Mouse (Mus musculus) adrenal gland, adult 8-10 months (tissue): ENCODE measurements around the gene Tmem259. TPM values are rescaled to one million over a fixed set of nuclear protein-coding genes. Genes with fewer than 3 reads are reported as not detected.

Experiments used
- DNase-seq: peaks from one replicate; pipeline ENCODE4 v3.0.0; 2022
- total RNA-seq, 4 experiments: library from RNA; stranded (reverse); gene quantifications; 2 replicates each; pipeline ENCODE4 v1.2.4; 2022

Tmem259 gene
- total RNA-seq = 100 to 1,000 TPM; 132 to 155 (median 141) TPM

DNA sequence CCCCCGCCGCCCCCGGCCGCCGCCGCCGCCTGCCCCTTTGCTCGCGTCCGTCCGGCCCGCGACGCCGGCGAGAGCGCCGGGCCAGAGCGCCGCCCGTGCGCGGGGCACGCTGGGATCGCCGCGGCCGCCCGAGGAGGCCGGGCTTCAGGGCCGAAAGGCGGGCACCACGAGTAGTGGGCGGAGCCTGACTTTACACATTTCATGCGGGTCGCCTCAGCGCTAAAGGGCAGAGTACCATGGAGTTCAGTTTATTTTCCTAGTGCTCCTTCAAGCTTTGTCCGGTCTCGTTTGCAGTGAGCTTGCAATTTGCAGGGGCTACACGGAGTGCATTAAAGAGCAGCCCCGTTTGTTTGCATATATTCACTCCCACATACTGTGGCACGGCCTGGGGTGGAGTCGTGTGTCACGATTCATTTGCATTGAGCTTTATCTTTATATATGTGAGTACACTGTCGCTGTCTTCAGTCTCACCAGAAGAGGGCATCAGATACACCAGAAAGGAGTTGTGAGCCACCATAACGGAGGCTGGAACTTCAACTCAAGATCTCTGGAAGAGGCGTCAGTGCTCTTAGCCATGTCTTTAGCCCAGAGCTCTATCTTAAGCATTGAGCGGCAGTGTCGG is at the start of gene Tmem259:
Gene Tmem259, minus strand, starts transcription at position 136 of the 622 bp plus-strand sequence.
- peak; percentile 80 for DNase-seq

DNA sequence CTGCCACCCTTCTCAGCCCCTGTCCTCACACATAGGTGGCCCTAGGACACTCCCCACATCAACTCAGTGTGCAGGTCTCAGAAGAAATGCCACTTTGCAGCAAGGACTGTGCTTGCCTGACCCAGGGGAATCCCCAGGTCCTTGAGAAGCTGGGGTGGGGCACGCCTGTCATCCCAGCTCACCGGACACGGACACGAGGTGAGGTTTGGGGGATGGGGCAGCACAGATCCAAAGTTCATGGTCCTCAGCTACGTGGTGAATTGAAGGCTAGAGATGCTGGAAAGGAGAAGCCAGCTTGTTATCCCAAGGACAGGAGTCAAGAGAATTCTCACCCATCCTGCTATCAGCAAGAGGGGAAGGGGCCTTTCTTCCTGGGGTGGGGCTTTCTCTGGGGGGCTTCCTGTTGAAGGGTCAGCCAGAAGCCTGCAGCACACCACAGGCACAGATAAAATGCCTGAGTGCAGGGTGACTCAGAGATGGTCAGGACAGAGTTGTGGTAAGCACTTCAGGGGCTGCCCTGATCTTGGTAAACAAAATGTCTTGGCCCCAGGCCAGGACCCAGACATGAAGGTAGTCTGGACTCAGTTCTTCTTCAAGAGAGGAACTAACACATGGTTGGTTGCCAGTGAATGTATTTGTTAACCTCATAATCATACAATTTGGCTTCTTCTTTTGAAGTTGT is 48.8 kb upstream of the Tmem259 start:
- DNase-seq = peak; percentile 70

GRCm38 (mm10) chr10:80030736-80031135 is 46.6 kb upstream of the Tmem259 start:
- DNase-seq = no peak

- no peak for DNase-seq
Observed at GRCm38 (mm10) chr10:80030191-80030590, 46.1 kb upstream of the Tmem259 start.

GRCm38 (mm10) chr10:80028521-80028846 is 44.4 kb upstream of the Tmem259 start:
- no peak for DNase-seq

DNA sequence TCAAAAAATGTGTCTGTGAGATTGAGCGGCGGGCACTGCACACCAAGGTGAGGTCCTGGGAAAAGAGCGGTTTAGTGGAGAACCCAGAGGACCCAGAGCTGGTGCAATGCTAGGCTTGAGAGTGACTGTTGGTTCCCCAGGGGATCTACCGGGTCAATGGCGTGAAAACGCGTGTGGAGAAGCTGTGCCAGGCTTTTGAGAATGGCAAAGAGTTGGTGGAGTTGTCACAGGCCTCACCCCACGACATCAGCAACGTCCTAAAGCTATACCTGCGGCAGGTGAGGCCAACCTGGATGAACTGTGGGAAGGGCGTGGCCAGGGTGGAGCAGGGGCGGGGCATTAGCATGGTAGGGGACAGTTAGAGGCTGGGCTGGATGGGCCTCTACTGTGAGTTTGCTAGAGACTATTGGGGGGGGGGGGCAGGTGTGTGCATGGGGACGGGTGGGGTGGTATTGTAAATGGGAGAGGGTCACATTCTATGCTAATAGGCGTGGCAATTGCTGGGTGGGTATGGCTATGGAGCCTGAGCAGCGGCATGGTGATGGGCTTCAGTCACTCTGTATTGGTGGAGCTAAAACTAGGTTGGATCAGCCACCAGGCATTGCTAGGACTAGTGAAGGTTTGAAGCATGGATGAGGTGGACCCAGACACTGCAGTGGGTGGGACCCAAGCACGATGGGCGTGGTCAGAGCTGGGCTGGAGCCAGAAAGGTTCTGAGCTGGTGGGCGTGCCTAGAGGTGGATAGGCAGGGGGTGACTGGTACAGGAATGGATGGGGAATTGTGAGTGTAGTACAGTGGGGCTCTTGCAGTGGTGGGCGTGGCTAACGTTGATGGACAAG is 43.8 kb upstream of the Tmem259 start:
- DNase-seq = no peak

DNA sequence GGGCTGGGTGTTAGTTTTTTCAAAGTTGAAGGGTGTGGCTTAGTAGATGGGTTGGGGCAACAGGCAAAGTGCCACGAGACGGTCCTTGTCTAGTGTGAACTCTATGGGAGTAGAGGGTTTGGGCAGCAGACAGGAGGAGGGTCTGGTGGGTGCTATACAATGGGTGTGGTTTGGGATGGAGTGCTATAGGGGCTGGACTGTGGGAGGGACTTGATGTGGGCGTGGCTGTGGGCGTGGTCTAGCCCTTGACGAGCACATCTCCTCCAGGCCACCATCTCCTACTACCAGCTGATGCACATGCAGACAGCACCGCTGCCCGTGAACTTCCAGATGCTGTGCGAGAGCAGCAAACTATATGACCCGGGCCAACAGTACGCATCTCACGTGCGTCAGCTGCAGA is 41.8 kb upstream of the Tmem259 start:
- DNase-seq = no peak

DNA sequence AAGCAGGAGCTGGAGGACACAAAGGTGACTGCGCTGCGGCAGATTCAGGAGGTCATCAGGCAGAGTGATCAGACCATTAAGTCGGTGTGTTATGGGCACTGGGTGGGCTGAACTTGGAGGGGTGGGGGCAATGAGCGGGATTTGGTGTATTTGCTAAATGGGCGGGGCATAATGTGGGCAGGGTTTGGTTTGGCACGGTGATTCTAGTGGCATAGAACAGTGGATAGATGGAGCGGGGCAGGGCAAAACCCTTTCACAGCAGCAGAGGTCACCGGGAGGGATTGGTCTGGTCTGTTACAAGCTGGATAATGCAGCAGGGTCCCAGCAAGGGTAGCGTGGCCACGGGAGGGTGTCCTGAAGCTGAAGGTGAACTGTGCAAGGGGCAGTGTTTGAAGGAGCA is 41.3 kb upstream of the Tmem259 start:
- DNase-seq = no peak

DNA sequence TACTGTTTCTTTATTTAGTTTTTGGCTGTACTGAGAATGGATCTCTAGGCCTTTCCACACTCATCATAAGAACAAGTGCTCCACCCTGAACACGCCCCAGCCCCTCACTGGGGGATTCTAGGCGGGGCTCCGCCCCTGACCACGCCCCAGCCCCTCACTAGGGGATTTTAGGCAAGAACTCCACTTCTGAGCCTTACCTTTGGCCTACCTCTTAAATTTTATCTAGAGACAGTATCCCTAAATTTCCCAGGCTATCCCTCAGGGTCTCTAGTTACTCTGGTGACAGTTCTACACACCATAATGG is 40.9 kb upstream of the Tmem259 start:
- DNase-seq = no peak

GRCm38 (mm10) chr10:80024229-80025043 is 40.3 kb upstream of the Tmem259 start:
- DNase-seq = no peak

DNA sequence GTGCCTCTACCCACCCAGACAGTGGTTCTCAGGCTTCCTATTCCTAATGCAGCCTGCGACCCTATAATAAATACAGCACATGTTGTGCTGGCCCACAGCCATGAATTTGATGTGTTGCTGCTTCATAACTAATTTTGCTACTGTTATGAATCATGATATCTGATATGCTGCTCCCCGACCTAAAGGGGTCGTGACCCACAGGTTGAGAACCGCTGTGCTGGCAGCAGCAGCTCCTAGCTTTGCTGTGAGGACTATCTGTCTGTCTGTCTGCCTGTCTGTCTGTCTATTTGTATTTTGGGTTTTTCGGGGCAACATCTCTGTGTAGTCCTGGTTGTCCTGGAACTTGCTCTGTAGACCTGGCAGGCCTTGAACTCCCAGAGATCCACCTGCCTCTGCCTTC is 39.6 kb upstream of the Tmem259 start:
- no peak for DNase-seq

DNA sequence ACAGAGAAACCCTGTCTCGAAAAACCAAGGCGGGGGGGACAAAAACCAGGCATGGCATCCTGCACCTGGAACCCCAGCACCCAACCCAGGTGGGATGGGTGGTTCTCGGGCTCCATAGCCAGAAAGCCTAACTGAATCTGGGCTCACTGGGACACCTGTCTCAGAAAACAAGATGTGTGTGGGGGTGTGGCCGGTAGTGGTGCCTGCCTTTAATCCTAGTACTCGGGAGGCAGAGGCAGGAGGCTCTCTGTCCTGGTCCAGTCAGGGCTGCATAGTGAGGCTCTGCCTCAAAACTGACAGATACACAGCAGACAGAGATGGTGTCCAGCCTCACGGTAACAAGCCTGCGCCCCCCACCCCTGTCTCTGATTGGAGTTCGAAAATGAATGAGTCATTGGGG is 38.7 kb upstream of the Tmem259 start:
- DNase-seq = no peak

- no peak for DNase-seq
Observed at GRCm38 (mm10) chr10:80022164-80022563, 38.0 kb upstream of the Tmem259 start.

GRCm38 (mm10) chr10:80021320-80021641 is 37.2 kb upstream of the Tmem259 start:
- no peak for DNase-seq

GRCm38 (mm10) chr10:80020603-80021319 is 36.6 kb upstream of the Tmem259 start:
- no peak for DNase-seq

- DNase-seq = no peak
Observed at GRCm38 (mm10) chr10:80020191-80020590, 36.1 kb upstream of the Tmem259 start.

GRCm38 (mm10) chr10:80019471-80020131 is 35.5 kb upstream of the Tmem259 start:
- no peak for DNase-seq

DNA sequence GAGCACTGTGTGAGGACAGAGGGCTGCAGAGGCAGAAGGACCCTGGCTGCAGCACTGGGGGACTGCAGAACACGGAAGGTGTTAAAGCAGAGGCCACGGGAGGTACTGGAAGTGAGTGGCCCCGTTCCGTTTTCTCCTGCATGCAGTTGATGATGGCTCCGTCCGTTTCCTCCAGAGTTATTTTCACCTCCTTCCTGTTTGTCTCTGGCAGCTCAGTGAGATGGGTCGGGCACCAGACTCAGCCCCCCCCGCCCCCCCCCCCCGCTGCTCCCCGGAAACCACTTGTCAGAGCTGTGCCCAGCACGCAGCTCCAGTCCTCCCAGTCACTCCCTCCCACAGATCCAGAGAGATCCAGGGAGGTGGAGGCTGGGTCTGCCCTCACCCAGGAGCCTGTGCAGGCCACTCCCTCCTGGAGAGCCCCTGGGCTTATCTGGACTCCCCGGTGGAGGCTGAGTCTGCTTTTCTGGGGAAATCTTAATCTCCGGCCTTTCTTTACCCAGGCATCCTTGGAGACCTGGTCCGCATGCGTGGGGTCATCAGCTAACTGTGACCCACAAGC is 34.7 kb upstream of the Tmem259 start:
- no peak for DNase-seq

DNA sequence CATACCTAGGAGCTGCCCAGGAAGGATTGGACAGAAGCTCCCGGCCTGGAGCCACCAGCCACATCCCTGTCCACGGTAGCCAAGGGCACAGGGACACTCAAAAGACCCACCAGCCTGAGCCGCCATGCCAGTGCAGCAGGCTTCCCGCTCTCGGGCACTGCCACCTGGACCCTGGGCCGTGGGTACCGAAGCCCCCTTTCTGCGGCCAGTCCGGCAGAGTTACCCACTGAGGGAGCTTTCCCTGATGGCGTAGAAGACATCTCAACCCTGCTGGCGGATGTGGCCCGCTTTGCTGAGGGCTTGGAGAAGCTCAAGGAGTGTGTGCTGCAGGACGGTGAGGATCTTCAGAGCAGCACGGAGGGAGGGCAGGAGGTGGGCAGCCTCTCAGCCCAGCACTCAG is 33.6 kb upstream of the Tmem259 start:
- DNase-seq = no peak

DNA sequence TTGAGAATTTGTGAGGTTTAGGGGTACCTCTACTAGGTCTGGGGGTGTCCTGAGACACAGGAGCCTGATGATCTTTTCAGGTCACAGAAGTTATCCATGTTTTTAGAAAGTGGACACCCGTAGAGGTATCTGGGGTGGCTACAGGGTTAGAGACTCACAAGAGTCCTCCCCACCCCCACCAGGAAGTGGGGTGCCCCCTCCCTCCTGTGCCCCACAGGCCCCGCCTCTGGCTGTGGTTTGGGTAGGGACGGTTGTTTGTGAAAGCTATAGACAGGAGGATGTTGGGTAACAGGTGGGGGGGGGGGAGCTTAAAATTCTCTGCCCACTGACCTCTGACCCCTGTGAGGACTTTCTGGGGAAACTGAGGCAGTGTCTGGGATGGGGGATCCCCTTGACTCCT is 33.2 kb upstream of the Tmem259 start:
- DNase-seq = no peak

- no peak for DNase-seq
Observed at GRCm38 (mm10) chr10:80016931-80017330, 32.8 kb upstream of the Tmem259 start.

DNA sequence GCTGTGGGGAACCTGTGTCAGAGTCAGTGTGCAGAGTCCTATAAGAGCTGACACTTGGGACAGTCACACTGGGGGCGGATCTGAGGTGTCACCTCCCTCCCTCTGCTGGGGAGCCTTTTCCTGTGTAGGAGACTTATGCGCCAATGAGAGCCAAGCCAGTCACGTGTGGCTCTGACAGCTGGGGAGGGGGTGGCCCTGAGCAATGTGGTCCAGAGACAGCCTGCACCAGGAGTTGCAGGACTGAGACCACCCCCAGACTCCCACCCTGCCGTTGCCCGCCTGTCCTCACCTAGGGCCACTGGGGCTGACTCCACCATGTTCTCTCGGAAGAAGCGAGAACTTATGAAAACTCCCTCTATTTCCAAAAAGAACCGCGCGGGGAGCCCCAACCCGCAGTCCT is 32.4 kb upstream of the Tmem259 start, which contains the start of gene Arhgap45:
Gene Arhgap45, plus strand, starts transcription at position 143 of the 400 bp plus-strand sequence.
- no peak for DNase-seq
